Mouse (Mus musculus): Measurements from ENCODE around the gene Coro2a. TPM values are rescaled to one million over a fixed set of nuclear protein-coding genes. Genes with fewer than 3 reads are reported as not detected.
"Not testable (repeated sequence)": the region's sequence is repeated elsewhere in the genome, so short reads cannot be mapped to it uniquely, and the experiment has no call there.

Gene Coro2a
- polyA plus RNA-seq, 1 experiment: 0.59 TPM

DNA sequence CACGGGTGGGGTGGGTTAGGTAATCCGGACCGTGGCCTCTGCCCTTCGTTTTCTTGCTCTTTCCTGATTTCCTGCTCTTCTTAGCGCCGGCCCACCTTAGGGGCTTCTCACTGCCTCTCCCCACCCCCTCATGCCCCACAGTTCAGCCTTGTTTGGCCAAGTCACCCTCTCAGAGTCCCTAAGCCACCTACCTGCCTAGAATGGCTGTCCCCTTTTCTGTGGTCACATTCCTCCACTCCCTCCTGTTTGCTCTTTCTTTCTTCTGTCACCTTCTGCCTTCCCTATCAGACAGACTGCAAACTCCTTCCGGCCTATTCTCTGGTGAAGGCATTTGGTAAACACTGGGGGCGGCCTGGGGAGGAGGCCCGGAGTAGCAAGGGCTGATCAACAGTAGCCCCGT lies 3.9 kb downstream of the Coro2a start:
- Histone ChIP-seq H3K4me3 (ENCODE audit: insufficient read depth, low read depth, low read length) (no peak overlapping the region), H3K27ac (replicated peaks; ENCODE audit: low read depth, low read length) (no peak overlapping the region), H3K4me1 (ENCODE audit: control insufficient read depth, insufficient read depth, insufficient read length, low read length) (no peaks in the 10 kb centered on the region)

DNA sequence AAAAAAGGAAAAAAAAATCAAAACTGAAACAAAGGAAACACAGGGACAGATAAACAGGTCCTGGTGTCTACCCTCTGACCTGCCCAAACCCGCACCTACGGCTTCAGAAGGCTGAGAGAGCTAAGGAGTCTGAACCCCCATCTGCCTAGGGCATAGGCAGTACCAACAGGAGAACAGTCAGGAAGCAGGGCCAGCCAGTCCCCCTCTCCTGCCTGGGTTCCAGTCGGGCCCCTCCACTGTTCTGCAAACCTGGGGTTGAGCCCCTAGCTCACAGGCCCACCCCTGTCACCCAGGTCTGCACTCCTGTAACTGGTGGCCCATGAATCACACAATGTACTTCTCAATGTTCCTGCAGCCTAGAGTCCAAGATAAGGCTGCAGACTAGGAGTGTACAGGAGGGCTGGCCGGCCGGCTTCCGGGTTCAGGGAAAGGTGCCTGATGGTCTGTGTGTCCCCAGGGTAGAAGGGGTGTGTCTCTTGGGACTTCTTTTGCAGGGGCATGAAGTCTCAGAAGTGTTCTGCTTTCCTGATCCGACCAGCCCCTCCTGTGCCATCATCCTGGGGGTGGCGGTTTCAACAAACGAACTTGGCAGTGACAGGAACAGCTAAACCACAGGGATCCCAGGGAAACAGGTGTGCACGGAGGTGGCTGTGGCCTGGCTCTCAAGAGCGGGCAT lies 4.6 kb downstream of the Coro2a start:
- Histone ChIP-seq H3K27ac (replicated peaks; ENCODE audit: low read depth, low read length) (no peak overlapping the region), H3K4me1 (ENCODE audit: control insufficient read depth, insufficient read depth, insufficient read length, low read length) (no peaks in the 10 kb centered on the region), H3K4me3 (ENCODE audit: insufficient read depth, low read depth, low read length) (no peak overlapping the region)

GRCm38 (mm10) chr4:46596398-46596797 lies 5.6 kb downstream of the Coro2a start:
- Histone ChIP-seq H3K4me3 (ENCODE audit: insufficient read depth, low read depth, low read length) (no peak overlapping the region), H3K4me1 (ENCODE audit: control insufficient read depth, insufficient read depth, insufficient read length, low read length) (peaks cover 2% of the 10 kb centered on the region; the same call in 1 of the 2 replicates), H3K27ac (replicated peaks; ENCODE audit: low read depth, low read length) (no peak overlapping the region)

GRCm38 (mm10) chr4:46594131-46594530 lies 7.9 kb downstream of the Coro2a start:
- Histone ChIP-seq H3K4me1 (ENCODE audit: control insufficient read depth, insufficient read depth, insufficient read length, low read length) (peaks cover 2% of the 10 kb centered on the region; the same call in 1 of the 2 replicates), H3K27ac (replicated peaks; ENCODE audit: low read depth, low read length) (no peak overlapping the region), H3K4me3 (ENCODE audit: insufficient read depth, low read depth, low read length) (no peak overlapping the region)

DNA sequence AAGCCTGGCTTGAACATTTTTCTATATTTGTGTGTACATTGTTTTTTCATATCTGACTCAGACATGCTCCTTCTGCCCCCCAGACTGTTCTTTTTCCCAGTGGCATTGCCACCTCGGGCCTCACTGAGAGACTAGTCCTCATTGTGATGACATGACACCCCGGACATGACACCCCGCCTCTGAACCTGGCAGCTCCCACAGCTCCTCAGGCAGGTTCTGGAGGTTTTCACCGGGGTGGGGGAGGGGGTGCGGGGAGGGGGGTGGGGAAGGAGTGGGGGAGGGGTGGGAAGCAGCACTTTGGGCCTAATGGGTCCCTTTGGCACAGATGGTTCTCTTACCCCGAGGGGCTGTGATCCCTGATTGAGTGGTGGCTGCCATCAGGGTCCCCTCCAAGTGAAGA lies 8.5 kb downstream of the Coro2a start:
- Histone ChIP-seq H3K4me3 (ENCODE audit: insufficient read depth, low read depth, low read length) (no peak overlapping the region), H3K4me1 (ENCODE audit: control insufficient read depth, insufficient read depth, insufficient read length, low read length) (peaks cover 2% of the 10 kb centered on the region; the same call in 1 of the 2 replicates), H3K27ac (replicated peaks; ENCODE audit: low read depth, low read length) (no peak overlapping the region)

- Histone ChIP-seq H3K4me1 (ENCODE audit: control insufficient read depth, insufficient read depth, insufficient read length, low read length) (peaks cover 2% of the 10 kb centered on the region; the same call in 1 of the 2 replicates), H3K4me3 (ENCODE audit: insufficient read depth, low read depth, low read length) (no peak overlapping the region), H3K27ac (replicated peaks; ENCODE audit: low read depth, low read length) (no peak overlapping the region)
These were observed 10.0 kb downstream of the Coro2a start for GRCm38 (mm10) chr4:46591833-46592520.

GRCm38 (mm10) chr4:46590810-46591209 lies 11.2 kb downstream of the Coro2a start:
- Histone ChIP-seq H3K4me3 (ENCODE audit: insufficient read depth, low read depth, low read length) (no peak overlapping the region), H3K4me1 (ENCODE audit: control insufficient read depth, insufficient read depth, insufficient read length, low read length) (peaks cover 2% of the 10 kb centered on the region; the same call in 1 of the 2 replicates), H3K27ac (replicated peaks; ENCODE audit: low read depth, low read length) (no peak overlapping the region)

- peaks cover 2% of the 10 kb centered on the region; the same call in 1 of the 2 replicates for H3K4me1 ChIP-seq (ENCODE audit: control insufficient read depth, insufficient read depth, insufficient read length, low read length)
- H3K4me3 ChIP-seq (ENCODE audit: insufficient read depth, low read depth, low read length): no peak overlapping the region
- no peak overlapping the region for H3K27ac ChIP-seq (replicated peaks; ENCODE audit: low read depth, low read length)
These were observed 11.9 kb downstream of the Coro2a start for GRCm38 (mm10) chr4:46589946-46590684.

DNA sequence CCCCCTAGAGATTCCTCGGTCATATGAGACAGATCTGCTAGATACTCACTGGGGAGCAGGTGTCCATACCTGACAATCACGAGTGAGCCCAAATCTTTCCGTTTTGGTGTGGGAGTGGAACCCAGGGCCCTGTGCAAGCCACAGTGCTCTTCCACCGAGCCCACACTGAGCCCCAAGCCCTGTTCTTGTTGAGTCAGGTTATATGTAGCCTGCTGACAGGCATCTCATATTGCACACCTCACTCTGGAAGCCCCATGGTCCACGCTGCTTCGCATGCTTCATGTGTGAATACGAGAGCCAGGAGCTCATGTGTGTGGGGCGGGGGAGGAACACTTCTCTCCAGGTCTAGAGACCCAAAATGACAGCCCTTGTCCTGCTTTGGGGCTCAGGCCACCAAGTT lies 12.9 kb downstream of the Coro2a start:
- Histone ChIP-seq H3K4me1 (ENCODE audit: control insufficient read depth, insufficient read depth, insufficient read length, low read length) (peaks cover 2% of the 10 kb centered on the region; the same call in 1 of the 2 replicates), H3K4me3 (ENCODE audit: insufficient read depth, low read depth, low read length) (no peak overlapping the region), H3K27ac (replicated peaks; ENCODE audit: low read depth, low read length) (no peak overlapping the region)

- H3K4me1 ChIP-seq (ENCODE audit: control insufficient read depth, insufficient read depth, insufficient read length, low read length): no peaks in the 10 kb centered on the region
- no peak overlapping the region for H3K4me3 ChIP-seq (ENCODE audit: insufficient read depth, low read depth, low read length)
- no peak overlapping the region for H3K27ac ChIP-seq (replicated peaks; ENCODE audit: low read depth, low read length)
These were observed 15.5 kb downstream of the Coro2a start for GRCm38 (mm10) chr4:46586473-46586872.

- H3K27ac ChIP-seq (replicated peaks; ENCODE audit: low read depth, low read length): no peak overlapping the region
- no peak overlapping the region for H3K4me3 ChIP-seq (ENCODE audit: insufficient read depth, low read depth, low read length)
- H3K4me1 ChIP-seq (ENCODE audit: control insufficient read depth, insufficient read depth, insufficient read length, low read length): no peaks in the 10 kb centered on the region
These were observed 16.2 kb downstream of the Coro2a start for GRCm38 (mm10) chr4:46585811-46586190.

GRCm38 (mm10) chr4:46585041-46585810 lies 16.8 kb downstream of the Coro2a start:
- Histone ChIP-seq H3K4me1 (ENCODE audit: control insufficient read depth, insufficient read depth, insufficient read length, low read length) (no peaks in the 10 kb centered on the region), H3K27ac (replicated peaks; ENCODE audit: low read depth, low read length) (no peak overlapping the region), H3K4me3 (ENCODE audit: insufficient read depth, low read depth, low read length) (no peak overlapping the region)

- H3K4me1 ChIP-seq (ENCODE audit: control insufficient read depth, insufficient read depth, insufficient read length, low read length); H3K4me3 ChIP-seq (ENCODE audit: insufficient read depth, low read depth, low read length): not testable (repeated sequence)
These were observed 17.5 kb downstream of the Coro2a start for GRCm38 (mm10) chr4:46584536-46584935.

GRCm38 (mm10) chr4:46584084-46584483 lies 17.9 kb downstream of the Coro2a start:
- H3K27ac ChIP-seq (replicated peaks; ENCODE audit: low read depth, low read length); H3K4me1 ChIP-seq (ENCODE audit: control insufficient read depth, insufficient read depth, insufficient read length, low read length); H3K4me3 ChIP-seq (ENCODE audit: insufficient read depth, low read depth, low read length): not testable (repeated sequence)

More at GRCm38 (mm10) chr4:46584536-46584935, 17.5 kb downstream of the Coro2a start:
- not testable (repeated sequence) for H3K27ac ChIP-seq (replicated peaks; ENCODE audit: low read depth, low read length)

DNA sequence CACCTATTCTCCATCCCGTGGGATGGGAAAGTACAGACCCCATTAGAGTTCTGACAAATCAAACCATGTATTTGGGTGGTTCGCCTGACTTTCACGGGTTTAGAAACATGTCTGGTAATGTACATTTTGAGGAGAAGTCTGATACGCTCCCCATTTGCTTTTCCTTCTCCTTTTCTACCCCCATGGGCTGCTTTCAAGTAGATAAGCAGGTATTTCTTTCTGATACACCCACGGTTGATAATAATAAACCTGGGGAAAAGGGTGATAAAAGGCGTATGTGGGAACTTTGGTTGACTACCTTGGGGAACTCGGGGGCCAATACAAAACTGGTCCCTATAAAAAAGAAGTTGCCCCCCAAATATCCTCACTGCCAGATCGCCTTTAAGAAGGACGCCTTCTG lies 20.0 kb downstream of the Coro2a start:
- H3K27ac ChIP-seq (replicated peaks; ENCODE audit: low read depth, low read length); H3K4me3 ChIP-seq (ENCODE audit: insufficient read depth, low read depth, low read length); H3K4me1 ChIP-seq (ENCODE audit: control insufficient read depth, insufficient read depth, insufficient read length, low read length): not testable (repeated sequence)
